Mouse (Mus musculus) MEL (cell line): Measurements from ENCODE around the gene Spata45. TPM values are rescaled to one million over a fixed set of nuclear protein-coding genes. Genes with fewer than 3 reads are reported as not detected.
A peak's percentile ranks its signal among the peaks of the same experiment; 100 is the strongest.

ENCODE experiments used
- DNase-seq: peaks from one replicate; pipeline ENCODE4 v3.0.0; 2011; ENCODE audit warnings: low read depth, low spot score
- H3K27ac ChIP-seq: 2 replicates; pipeline ENCODE4 v1.5.1; 2012; ENCODE audit warnings: low read depth, mild to moderate bottlenecking, control low read depth, low read length, moderate library complexity; ENCODE audit not compliant: control insufficient read depth
- H3K27me3 ChIP-seq, 2 experiments: fragments of 150-350 bp in 1 of 2; sonication (generic) in 1 of 2; 2 replicates each; pipeline ENCODE4 v1.6.1; 2012; ENCODE audit warnings: low read length in 2 of 2, mild to moderate bottlenecking in 2 of 2, improper control_type of control experiment in 1 of 2, moderate library complexity in 1 of 2; ENCODE audit not compliant: insufficient read depth in 2 of 2, control insufficient read depth in 1 of 2
- H3K36me3 ChIP-seq, 2 experiments: 2 replicates each; pipeline ENCODE4 v1.6.1; 2012 to 2014; ENCODE audit warnings: low read length in 2 of 2, improper control_type of control experiment in 1 of 2, inconsistent platforms in 1 of 2, mild to moderate bottlenecking in 1 of 2; ENCODE audit not compliant: insufficient read depth in 2 of 2, control insufficient read depth in 1 of 2
- H3K4me1 ChIP-seq, 2 experiments: fragments of 150-350 bp in 1 of 2; sonication (generic) in 1 of 2; 2 replicates each; pipeline ENCODE4 v1.6.1; 2012; ENCODE audit warnings: low read length in 2 of 2, improper control_type of control experiment in 1 of 2, mild to moderate bottlenecking in 1 of 2; ENCODE audit not compliant: insufficient read depth in 2 of 2, control insufficient read depth in 1 of 2
- H3K4me3 ChIP-seq, 2 experiments: fragments of 150-350 bp in 1 of 2; sonication (generic) in 1 of 2; 2 replicates each; pipeline ENCODE4 v1.5.1; 2012; ENCODE audit warnings: low read depth in 2 of 2, low read length in 2 of 2, mild to moderate bottlenecking in 2 of 2, moderate library complexity in 2 of 2, control low read depth in 1 of 2, improper control_type of control experiment in 1 of 2; ENCODE audit not compliant: control insufficient read depth in 1 of 2, insufficient read depth in 1 of 2
- H3K79me2 ChIP-seq: 2 replicates; pipeline ENCODE4 v1.6.1; 2012; ENCODE audit warnings: mild to moderate bottlenecking, low read length, moderate library complexity; ENCODE audit not compliant: control insufficient read depth, poor library complexity, insufficient read depth
- H3K9ac ChIP-seq: 2 replicates; pipeline ENCODE4 v1.6.1; 2012; ENCODE audit warnings: low read depth, mild to moderate bottlenecking, control low read depth, low read length, moderate library complexity; ENCODE audit not compliant: control insufficient read depth, poor library complexity, severe bottlenecking
- H3K9me3 ChIP-seq: fragments of 150-350 bp; sonication (generic); replicated peaks from 2 replicates; pipeline ENCODE4 v1.6.1; 2012; ENCODE audit warnings: mild to moderate bottlenecking, low read length, improper control_type of control experiment, moderate library complexity; ENCODE audit not compliant: insufficient read depth
- CHD1 ChIP-seq: IDR thresholded peaks from 2 replicates; pipeline ENCODE4 v1.6.1; 2012; ENCODE audit warnings: low read depth, mild to moderate bottlenecking, inconsistent platforms, low read length, improper control_type of control experiment
- CHD2 ChIP-seq: IDR thresholded peaks from 2 replicates; pipeline ENCODE4 v1.6.1; 2011; ENCODE audit warnings: low read length, improper control_type of control experiment
- CTCF ChIP-seq, 3 experiments: IDR thresholded peaks in 2 of 3; conservative IDR thresholded peaks in 1 of 3; 2 replicates each; pipeline ENCODE4 v1.5.1; 2011 to 2012; ENCODE audit warnings: low read length in 3 of 3, low read depth in 2 of 3, mild to moderate bottlenecking in 2 of 3, improper control_type of control experiment in 1 of 3, inconsistent platforms in 1 of 3, mixed read lengths in 1 of 3, moderate library complexity in 1 of 3; ENCODE audit not compliant: control insufficient read depth in 1 of 3, insufficient read depth in 1 of 3, poor library complexity in 1 of 3, severe bottlenecking in 1 of 3
- E2F4 ChIP-seq: IDR thresholded peaks from 2 replicates; pipeline ENCODE4 v1.6.1; 2011; ENCODE audit warnings: low read depth, low read length, improper control_type of control experiment, borderline replicate concordance
- EP300 ChIP-seq, 2 experiments: IDR thresholded peaks; 2 replicates each; pipeline ENCODE4 v1.6.1; 2011; ENCODE audit warnings: improper control_type of control experiment in 2 of 2, low read length in 2 of 2, low read depth in 1 of 2, mild to moderate bottlenecking in 1 of 2
- ETS1 ChIP-seq: IDR thresholded peaks from 2 replicates; pipeline ENCODE4 v1.6.1; 2012; ENCODE audit warnings: low read depth, mild to moderate bottlenecking, inconsistent platforms, low read length, improper control_type of control experiment, moderate library complexity
- GABPA ChIP-seq: IDR thresholded peaks from 2 replicates; pipeline ENCODE4 v1.6.1; 2012; ENCODE audit warnings: low read depth, mild to moderate bottlenecking, inconsistent platforms, low read length, improper control_type of control experiment, moderate library complexity
- GATA1 ChIP-seq: IDR thresholded peaks from 2 replicates; pipeline ENCODE4 v1.6.1; 2011; ENCODE audit warnings: low read depth, low read length, improper control_type of control experiment
- HCFC1 ChIP-seq: IDR thresholded peaks from 2 replicates; pipeline ENCODE4 v1.6.1; 2012; ENCODE audit warnings: low read depth, mild to moderate bottlenecking, inconsistent platforms, low read length, improper control_type of control experiment, moderate library complexity
- JUND ChIP-seq: IDR thresholded peaks from 2 replicates; pipeline ENCODE4 v1.6.1; 2011; ENCODE audit warnings: low read depth, mild to moderate bottlenecking, improper control_type of control experiment, low read length
- MAX ChIP-seq: IDR thresholded peaks from 2 replicates; pipeline ENCODE4 v1.6.1; 2011; ENCODE audit warnings: low read length, improper control_type of control experiment
- MAZ ChIP-seq: IDR thresholded peaks from 2 replicates; pipeline ENCODE4 v1.6.1; 2012; ENCODE audit warnings: low read depth, mild to moderate bottlenecking, inconsistent platforms, low read length, improper control_type of control experiment
- MEF2A ChIP-seq: IDR thresholded peaks from 2 replicates; pipeline ENCODE4 v1.6.1; 2014; ENCODE audit warnings: low read depth, mild to moderate bottlenecking, inconsistent platforms, low read length, improper control_type of control experiment; ENCODE audit not compliant: poor library complexity, insufficient replicate concordance, severe bottlenecking; ENCODE audit errors: extremely low read depth
- MXI1 ChIP-seq: IDR thresholded peaks from 2 replicates; pipeline ENCODE4 v1.6.1; 2011; ENCODE audit warnings: mild to moderate bottlenecking, low read depth, low read length, improper control_type of control experiment
- MYC ChIP-seq: IDR thresholded peaks from 2 replicates; pipeline ENCODE4 v1.6.1; 2011; ENCODE audit warnings: low read depth, mild to moderate bottlenecking, low read length, improper control_type of control experiment, moderate library complexity
- NELFE ChIP-seq: IDR thresholded peaks from 2 replicates; pipeline ENCODE4 v1.6.1; 2011; ENCODE audit warnings: low read depth, low read length, improper control_type of control experiment
- POLR2AphosphoS2 ChIP-seq: IDR thresholded peaks from 2 replicates; pipeline ENCODE4 v1.6.1; 2011; ENCODE audit warnings: low read length, improper control_type of control experiment
- RAD21 ChIP-seq: IDR thresholded peaks from 2 replicates; pipeline ENCODE4 v1.6.1; 2011; ENCODE audit warnings: mild to moderate bottlenecking, low read depth, low read length, improper control_type of control experiment
- SIN3A ChIP-seq: IDR thresholded peaks from 2 replicates; pipeline ENCODE4 v1.6.1; 2012; ENCODE audit warnings: low read length, improper control_type of control experiment, inconsistent platforms
- SMC3 ChIP-seq: IDR thresholded peaks from 2 replicates; pipeline ENCODE4 v1.6.1; 2011; ENCODE audit warnings: low read depth, low read length, improper control_type of control experiment
- TAL1 ChIP-seq: IDR thresholded peaks from 2 replicates; pipeline ENCODE4 v1.6.1; 2012; ENCODE audit warnings: mild to moderate bottlenecking, inconsistent platforms, low read length, moderate library complexity, mixed read lengths
- TBP ChIP-seq: IDR thresholded peaks from 2 replicates; pipeline ENCODE4 v1.8.0; 2011; ENCODE audit warnings: low read depth, low read length, improper control_type of control experiment
- TCF12 ChIP-seq: IDR thresholded peaks from 2 replicates; pipeline ENCODE4 v1.6.1; 2014; ENCODE audit warnings: low read depth, mild to moderate bottlenecking, inconsistent platforms, low read length, improper control_type of control experiment, moderate library complexity
- UBTF ChIP-seq: IDR thresholded peaks from 2 replicates; pipeline ENCODE4 v1.6.1; 2012; ENCODE audit warnings: low read depth, mild to moderate bottlenecking, inconsistent platforms, low read length, improper control_type of control experiment, moderate library complexity, borderline replicate concordance; ENCODE audit not compliant: insufficient read depth
- USF1 ChIP-seq: IDR thresholded peaks from 2 replicates; pipeline ENCODE4 v1.6.1; 2014; ENCODE audit warnings: low read depth, mild to moderate bottlenecking, inconsistent platforms, low read length, improper control_type of control experiment, moderate library complexity
- USF2 ChIP-seq, 2 experiments: IDR thresholded peaks; 2 replicates each; pipeline ENCODE4 v1.6.1; 2011 to 2012; ENCODE audit warnings: improper control_type of control experiment in 2 of 2, low read length in 2 of 2, borderline replicate concordance in 1 of 2, inconsistent platforms in 1 of 2, low read depth in 1 of 2, mild to moderate bottlenecking in 1 of 2; ENCODE audit not compliant: insufficient read depth in 1 of 2
- ZKSCAN1 ChIP-seq: IDR thresholded peaks from 2 replicates; pipeline ENCODE4 v1.6.1; 2012; ENCODE audit warnings: low read depth, mild to moderate bottlenecking, inconsistent platforms, low read length, improper control_type of control experiment, moderate library complexity
- ZMIZ1 ChIP-seq: IDR thresholded peaks from 2 replicates; pipeline ENCODE4 v1.6.1; 2012; ENCODE audit warnings: low read depth, mild to moderate bottlenecking, inconsistent platforms, low read length, improper control_type of control experiment, moderate library complexity
- polyA plus RNA-seq, 2 experiments: library from polyadenylated mRNA; stranded (reverse) in 1 of 2; unstranded in 1 of 2; fragments of >175 nt in 1 of 2; fragments of >200 nt in 1 of 2; gene quantifications; 2 replicates each; pipeline versions ENCODE4 v1.2.1 to v1.2.4; 2012; ENCODE audit warnings: low replicate concordance in 2 of 2, low read depth in 1 of 2; ENCODE audit not compliant: insufficient read length in 2 of 2, insufficient read depth in 1 of 2, missing spikeins in 1 of 2
- total RNA-seq: library from RNA; depleted of rRNA; stranded (reverse); fragments of 300-350 nt; gene quantifications from 2 replicates; pipeline ENCODE4 v1.2.3, GENCODE M21; 2012

Gene Spata45
- total and polyA plus RNA-seq, 3 experiments: 0.75 TPM; not detected in 2

DNA sequence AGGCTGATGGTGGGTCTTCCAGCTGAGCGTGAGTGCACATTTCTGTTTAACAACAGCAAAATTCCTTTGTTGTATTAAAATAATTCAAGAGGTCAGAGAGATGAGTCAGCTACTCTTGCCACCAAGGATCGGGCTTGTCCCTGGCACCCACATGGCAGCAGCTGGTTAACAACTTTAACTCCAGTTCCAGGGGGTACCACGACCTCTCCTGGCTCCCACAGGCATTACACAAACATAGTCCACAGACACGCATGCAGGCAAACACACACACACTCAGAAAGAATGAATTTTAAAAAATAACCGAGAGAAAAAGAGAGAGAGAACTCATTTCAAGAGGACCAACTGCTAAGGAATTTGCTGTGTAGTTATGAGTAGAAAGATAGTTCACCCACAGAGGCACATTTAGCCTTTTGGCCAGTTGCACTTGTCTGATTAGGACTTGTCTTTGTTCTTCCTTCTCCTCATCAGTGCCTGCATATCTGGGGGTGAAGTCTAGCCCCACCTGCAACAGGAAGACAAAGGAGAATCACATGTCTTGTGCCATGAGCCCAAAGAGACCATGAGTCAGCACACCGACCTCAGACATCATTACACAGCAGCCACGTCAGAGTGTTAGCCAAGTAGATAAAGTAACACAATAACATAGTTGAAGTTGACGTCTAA, 18.6 kb downstream of the Spata45 start (continued):
- TF ChIP-seq GABPA: peak; percentile 79; the same call in 1 of the 2 replicates
- TF ChIP-seq MAZ: peak; percentile 62; the same call in 1 of the 2 replicates
- TF ChIP-seq GATA1: peak; percentile 88
- TF ChIP-seq TAL1: peak; percentile 94

DNA sequence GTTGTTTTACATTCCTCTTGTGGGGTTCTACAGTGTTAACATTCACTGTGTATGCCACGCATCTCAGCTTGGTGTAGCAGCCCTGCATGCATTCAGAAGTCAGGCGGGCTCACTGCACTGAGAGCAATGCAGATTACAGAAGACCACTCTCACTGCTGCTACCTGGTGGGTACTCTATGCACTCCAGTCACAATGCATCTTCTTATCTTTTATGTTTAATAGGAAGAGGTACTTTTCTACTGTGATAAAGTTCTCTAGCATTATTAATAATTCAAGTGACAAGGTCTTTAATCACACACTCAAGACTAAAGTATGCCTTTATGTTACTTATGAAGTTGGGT, 19.1 kb downstream of the Spata45 start:
- Histone ChIP-seq H3K36me3 (peaks cover 0 to 18% of the 10 kb centered on the region in 2 experiments; a peak in 2 of 4 replicates), H3K79me2 (no peaks in the 10 kb centered on the region), H3K4me3 (no peak overlapping the region), H3K27me3 (no peaks in the 10 kb centered on the region), H3K27ac (peak overlapping the region; percentile 96), H3K4me1 (peaks cover 13% of the 10 kb centered on the region in 2 experiments), H3K9me3 (no peaks in the 10 kb centered on the region), H3K9ac (peak overlapping the region; percentile 2; the same call in 1 of the 2 replicates)
- TF ChIP-seq CTCF (IDR thresholded peaks at IDR 0.05 in 2 of 3, conservative IDR thresholded peaks at IDR 0.05 in 1 of 3; ENCODE audit: control insufficient read depth in 1 of 3, insufficient read depth in 1 of 3, low read depth in 2 of 3, low read length in 3 of 3, poor library complexity in 1 of 3, severe bottlenecking in 1 of 3) (peak in 2 of 3 experiments; percentile 37 to 57; a peak in 4 of 6 replicates), RAD21 (peak; percentile 24), SMC3 (peak; percentile 62), GATA1 (no peak)
- no peak for DNase-seq

DNA sequence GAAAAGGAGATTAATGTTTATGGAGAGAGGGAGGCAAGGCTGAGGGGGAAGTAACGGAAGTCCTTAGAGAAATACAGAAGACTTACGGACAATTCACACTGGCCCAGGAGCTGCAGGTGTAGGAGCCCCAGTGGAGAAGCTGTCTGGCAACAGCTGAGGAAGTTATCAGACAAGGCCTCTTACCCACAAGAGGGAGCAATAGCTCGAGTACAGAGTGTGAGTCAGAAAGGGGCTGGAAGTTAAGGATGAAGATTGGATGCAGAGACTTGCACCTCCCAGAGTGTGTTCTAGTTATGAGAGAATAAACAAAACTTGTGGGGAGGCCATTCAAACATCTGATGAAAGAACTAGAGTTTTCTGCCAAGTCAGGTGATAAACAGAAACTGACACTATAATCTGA, 21.0 kb downstream of the Spata45 start:
- Histone ChIP-seq H3K4me3 (no peak overlapping the region), H3K4me1 (peaks cover 13 to 22% of the 10 kb centered on the region in 2 experiments), H3K27ac (no peak overlapping the region), H3K9me3 (no peaks in the 10 kb centered on the region), H3K27me3 (no peaks in the 10 kb centered on the region), H3K36me3 (peaks cover 0 to 25% of the 10 kb centered on the region in 2 experiments; a peak in 2 of 4 replicates), H3K9ac (no peak overlapping the region), H3K79me2 (peaks cover 2% of the 10 kb centered on the region)
- peak; percentile 77 for DNase-seq
- TF ChIP-seq MXI1 (no peak), MAZ (no peak), TCF12 (no peak), ZKSCAN1 (no peak), ETS1 (no peak), UBTF (no peak), JUND (no peak), MEF2A (no peak), TBP (no peak), USF2 (IDR thresholded peaks at IDR 0.05; ENCODE audit: borderline replicate concordance in 1 of 2, insufficient read depth in 1 of 2, low read depth in 1 of 2, low read length in 2 of 2) (no peak), USF1 (no peak), MYC (no peak), ZMIZ1 (no peak), SIN3A (0 out of 2 replicates have a peak, but pooled peaks have one; percentile 33), E2F4 (no peak), NELFE (no peak), CHD2 (no peak), MAX (no peak), GABPA (no peak), GATA1 (0 out of 2 replicates have a peak, but pooled peaks have one; percentile 13), POLR2AphosphoS2 (no peak), CHD1 (no peak), EP300 (IDR thresholded peaks at IDR 0.05; ENCODE audit: low read depth in 1 of 2, low read length in 2 of 2) (no peak; a peak in 1 of 4 replicates), HCFC1 (no peak), SMC3 (peak; percentile 65)
